Mouse (Mus musculus) forebrain, postnatal 0 days (tissue): ENCODE results near the gene Ero1l. TPM values are rescaled to one million over a fixed set of nuclear protein-coding genes. Genes with fewer than 3 reads are reported as not detected.

ENCODE experiments used
- ATAC-seq: fragments of 200-750 bp; cut with Nextera tagmentation; 2 replicates; pipeline ENCODE4 v1.8.0; 2017; ENCODE audit warnings: mild to moderate bottlenecking, moderate library complexity
- DNase-seq: peaks from one replicate; pipeline ENCODE4 v3.0.0-alpha.2; 2015
- H3K27ac ChIP-seq: fragments of 300-500 bp; sonication (generic); 2 replicates; pipeline ENCODE4 v1.5.1; 2014; ENCODE audit warnings: low read depth, mild to moderate bottlenecking, antibody characterized with exemption, low read length, moderate library complexity, mixed read lengths
- H3K27me3 ChIP-seq: fragments of 300-500 bp; sonication (generic); 2 replicates; pipeline ENCODE4 v1.6.1; 2014; ENCODE audit warnings: mild to moderate bottlenecking, low read length, mixed read lengths; ENCODE audit not compliant: insufficient read depth
- H3K36me3 ChIP-seq: fragments of 300-500 bp; sonication (generic); 2 replicates; pipeline ENCODE4 v1.6.1; 2014; ENCODE audit warnings: mild to moderate bottlenecking, moderate library complexity; ENCODE audit not compliant: insufficient read depth
- H3K4me1 ChIP-seq: fragments of 300-500 bp; sonication (generic); 2 replicates; pipeline ENCODE4 v1.6.1; 2014; ENCODE audit warnings: antibody characterized with exemption; ENCODE audit not compliant: insufficient read depth
- H3K4me2 ChIP-seq: fragments of 300-500 bp; sonication (generic); 2 replicates; pipeline ENCODE4 v1.6.1; 2014; ENCODE audit warnings: low read depth, mild to moderate bottlenecking, moderate library complexity
- H3K4me3 ChIP-seq: fragments of 300-500 bp; sonication (generic); 2 replicates; pipeline ENCODE4 v1.5.1; 2014; ENCODE audit warnings: low read depth, low read length, mixed read lengths
- H3K9ac ChIP-seq: fragments of 300-500 bp; sonication (generic); 2 replicates; pipeline ENCODE4 v1.6.1; 2014; ENCODE audit warnings: mild to moderate bottlenecking
- H3K9me3 ChIP-seq: fragments of 300-500 bp; sonication (generic); 2 replicates; pipeline ENCODE4 v1.6.1; 2016; ENCODE audit warnings: low read length
- CTCF ChIP-seq: sonication (generic); IDR thresholded peaks from 2 replicates; pipeline ENCODE4 v1.5.1; 2016; ENCODE audit warnings: antibody characterized with exemption, control low read depth, low read depth
- WGBS: fragments of 180-500 bp; shearing (Covaris S2); extraction: QIAGEN DNeasy Blood & Tissue Kit; methylation state at CpG from one replicate; pipeline ENCODE4 v1.1.7; 2014; 5-methylcytosine and 5-hydroxymethylcytosine counted together
- polyA plus RNA-seq: library from polyadenylated mRNA; unstranded; fragments of >200 nt; fragmentation: Nextera tagmentation; extraction: Ambion mirVana; gene quantifications from 2 replicates; pipeline ENCODE4 v1.2.1, GENCODE M21; 2015
- total RNA-seq: library from RNA; depleted of rRNA; stranded (reverse); fragments of >200 nt; gene quantifications from 2 replicates; pipeline ENCODE4 v1.2.3, GENCODE M21; 2014; rRNA removed

The Ero1l gene
- total RNA-seq (19.1 and 24.9 TPM in 2 replicates), polyA plus RNA-seq (13.8 and 17.9 TPM in 2 replicates)

- no peak for TF ChIP-seq CTCF
- Histone ChIP-seq H3K4me2 (peak within 1 kb of the TSS; percentile 58), H3K27ac (peak within 1 kb of the TSS; percentile 94), H3K36me3 (no peaks in the 10 kb centered on the region), H3K9ac (peak within 1 kb of the TSS; percentile 78), H3K27me3 (no peaks in the 10 kb centered on the region), H3K4me3 (peak within 1 kb of the TSS; percentile 69), H3K9me3 (no peaks in the 10 kb centered on the region), H3K4me1 (peaks cover 17% of the 10 kb centered on the region; the same call in 1 of the 2 replicates)
- DNase-seq (peak; percentile 90), ATAC-seq (peak; percentile 97)
- 8% methylated on average over 43 of the region's 74 CpGs for WGBS
Measured at GRCm38 (mm10) chr14:45318426-45319236, at the start of gene Ero1l. Ero1l (minus strand) TSS chr14:45318771.

- Histone ChIP-seq H3K27me3 (no peaks in the 10 kb centered on the region), H3K27ac (peak overlapping the region; percentile 47; the same call in 1 of the 2 replicates), H3K4me2 (no peak overlapping the region), H3K36me3 (peaks cover 10% of the 10 kb centered on the region), H3K4me3 (no peak overlapping the region), H3K9ac (no peak overlapping the region), H3K9me3 (0 out of 2 replicates have a peak, but pooled peaks cover 5% of the 10 kb centered on the region), H3K4me1 (0 out of 2 replicates have a peak, but pooled peaks cover 3% of the 10 kb centered on the region)
- no peak for DNase-seq
- no peak for TF ChIP-seq CTCF
- WGBS = 71% methylated on average over 6 of the region's 6 CpGs
- ATAC-seq = no peak
Measured at GRCm38 (mm10) chr14:45365196-45365587, 46.6 kb upstream of the Ero1l start.

DNA sequence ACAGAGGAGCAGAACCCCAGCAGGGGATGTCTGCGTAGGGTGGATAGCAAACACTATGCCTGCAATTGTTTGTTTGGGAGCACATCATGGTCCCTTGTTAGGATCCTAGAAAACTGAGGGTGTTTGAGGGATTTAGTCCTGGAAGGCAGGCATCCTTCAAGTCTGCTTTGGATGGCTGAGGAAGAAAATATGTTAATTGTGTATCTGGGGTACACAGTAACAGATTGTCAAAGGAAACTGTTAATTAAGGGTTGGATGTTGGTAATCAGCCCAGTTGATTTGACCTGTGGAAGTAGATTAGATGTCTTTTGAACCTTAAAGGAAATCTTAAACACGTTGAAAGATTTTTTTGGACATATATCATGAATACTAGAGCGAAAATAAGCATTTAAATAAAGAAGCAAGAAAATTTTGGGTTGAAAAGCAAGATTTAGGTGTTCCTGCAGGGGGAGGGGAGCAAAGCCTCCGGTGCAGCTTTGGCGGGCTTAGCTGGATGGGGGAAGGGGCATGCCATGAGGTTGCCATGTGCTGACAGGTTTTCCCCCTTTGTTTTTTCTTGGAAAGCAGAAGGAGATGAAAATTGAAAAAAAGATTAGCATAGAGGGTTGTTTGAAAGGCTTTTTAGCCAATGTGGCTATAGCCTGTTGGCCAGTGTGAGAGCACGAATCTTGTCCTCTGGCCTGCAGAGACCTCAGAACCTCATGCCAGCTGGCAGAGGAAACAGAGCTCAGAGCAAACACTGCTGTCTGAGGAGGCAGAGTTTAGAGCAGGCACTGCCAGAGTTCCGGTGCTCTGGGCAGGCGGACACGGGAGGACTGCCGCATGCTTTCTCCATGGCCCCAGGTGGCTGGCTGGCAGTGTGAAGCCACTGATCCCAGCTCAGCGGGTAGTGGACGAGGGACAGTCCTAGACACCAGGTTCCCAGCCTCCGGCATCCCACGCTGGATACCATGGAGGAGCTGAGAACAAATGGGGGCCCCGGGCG, 45.9 kb upstream of the Ero1l start:
- peaks cover 4% of the 10 kb centered on the region for H3K36me3 ChIP-seq
- DNase-seq (peak; percentile 60), ATAC-seq (peak; percentile 83)
- H3K4me3 ChIP-seq = no peak overlapping the region
- no peak overlapping the region for H3K4me2 ChIP-seq
- TF ChIP-seq CTCF = no peak
- 43% methylated on average over 16 of the region's 16 CpGs for WGBS
- H3K9me3 ChIP-seq = 0 out of 2 replicates have a peak, but pooled peaks cover under 1% of the 10 kb centered on the region
- H3K9ac ChIP-seq = no peak overlapping the region
- H3K27me3 ChIP-seq = no peaks in the 10 kb centered on the region
- H3K4me1 ChIP-seq = 0 out of 2 replicates have a peak, but pooled peaks cover 3% of the 10 kb centered on the region
- H3K27ac ChIP-seq = peak overlapping the region; percentile 47; the same call in 1 of the 2 replicates

GRCm38 (mm10) chr14:45350931-45351859, 32.6 kb upstream of the Ero1l start, which contains the start of gene Styx:
Styx (plus strand) TSS chr14:45351093.
- DNase-seq (peak; percentile 94), ATAC-seq (peak; percentile 98)
- TF ChIP-seq CTCF = no peak
- Histone ChIP-seq H3K4me3 (peak within 1 kb of the TSS; percentile 61), H3K36me3 (peaks cover 20% of the 10 kb centered on the region), H3K9me3 (no peaks in the 10 kb centered on the region), H3K27ac (peak within 1 kb of the TSS; percentile 64; the same call in 1 of the 2 replicates), H3K4me2 (peak within 1 kb of the TSS; percentile 67), H3K4me1 (peaks cover 5% of the 10 kb centered on the region; the same call in 1 of the 2 replicates), H3K27me3 (no peaks in the 10 kb centered on the region), H3K9ac (peak within 1 kb of the TSS; percentile 62)
- WGBS = 2% methylated on average over 69 of the region's 93 CpGs

DNA sequence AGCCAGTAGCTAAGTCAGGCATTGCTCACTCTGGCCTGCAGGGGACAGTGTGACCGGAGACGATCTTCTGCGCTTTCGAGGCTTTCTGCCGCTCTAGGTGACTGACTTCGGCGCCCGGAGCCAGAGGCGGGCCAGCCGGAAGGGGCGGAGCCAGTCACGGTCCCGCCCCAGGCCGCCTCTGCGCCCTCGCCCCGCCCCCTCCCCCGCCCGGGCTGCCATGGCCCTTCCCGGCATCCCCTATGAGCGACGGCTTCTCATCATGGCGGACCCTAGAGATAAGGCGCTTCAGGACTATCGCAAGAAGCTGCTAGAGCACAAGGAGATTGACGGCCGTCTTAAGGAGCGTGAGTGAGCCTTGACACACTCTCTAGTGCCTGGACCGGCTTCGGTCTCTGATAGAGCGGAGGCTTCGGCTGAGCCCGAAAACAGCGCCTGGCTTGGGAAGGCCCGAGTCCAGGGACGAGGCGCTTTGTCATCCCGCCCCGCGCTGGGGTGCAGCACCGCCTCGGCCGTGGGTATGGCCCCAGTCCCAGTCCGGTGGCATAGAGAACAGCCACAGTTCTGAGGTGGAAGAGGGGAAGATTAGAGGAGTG, 11.1 kb upstream of the Ero1l start, which contains the start of gene Psmc6:
Gene Psmc6 (plus strand): TSS at position 200 of the 593 bp plus-strand sequence.
- TF ChIP-seq CTCF = peak; percentile 95
- peak within 1 kb of the TSS; percentile 99 for H3K4me3 ChIP-seq
- H3K27ac ChIP-seq = peak within 1 kb of the TSS; percentile 94
- H3K36me3 ChIP-seq = peaks cover 24% of the 10 kb centered on the region
- H3K4me2 ChIP-seq = peak within 1 kb of the TSS; percentile 68
- WGBS = under 1% methylated on average over 43 of the region's 44 CpGs
- H3K27me3 ChIP-seq = no peaks in the 10 kb centered on the region
- ATAC-seq = peak; percentile 96
- peak within 1 kb of the TSS; percentile 92 for H3K9ac ChIP-seq
- H3K4me1 ChIP-seq = no peaks in the 10 kb centered on the region
- peak; percentile 97 for DNase-seq
- no peaks in the 10 kb centered on the region for H3K9me3 ChIP-seq
